Mouse (Mus musculus) E14TG2a.4 (cell line): ENCODE measurements around the gene Art3.

ENCODE experiments used
- CTCF ChIP-seq: conservative IDR thresholded peaks from 2 replicates; pipeline ENCODE4 v1.5.1; 2014; ENCODE audit warnings: low read length
- NANOG ChIP-seq: IDR thresholded peaks from 2 replicates; pipeline ENCODE4 v1.6.1; 2014; ENCODE audit warnings: borderline replicate concordance, low read length, mixed read lengths
- POU5F1 ChIP-seq: IDR thresholded peaks from 2 replicates; pipeline ENCODE4 v1.6.1; 2014; ENCODE audit warnings: low read length, borderline replicate concordance

DNA sequence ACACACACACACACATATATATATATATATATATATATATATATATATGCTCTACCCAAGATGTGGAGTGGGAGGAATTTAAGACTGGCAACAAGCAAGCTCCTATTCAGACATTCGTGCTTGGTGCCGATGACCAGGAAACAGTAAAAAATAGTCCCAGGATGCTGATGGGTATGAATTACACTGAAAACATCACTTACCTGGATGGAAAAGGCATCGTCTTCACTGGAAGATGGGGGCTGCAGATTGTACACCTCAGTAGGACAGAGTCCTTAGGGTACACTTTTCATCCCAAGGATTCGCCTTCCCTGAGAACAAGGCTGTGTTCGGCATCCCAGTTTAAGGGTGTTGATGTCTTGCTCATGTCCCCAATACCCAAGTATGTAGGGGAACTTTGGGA is 32.4 kb downstream of the Art3 start:
- TF ChIP-seq CTCF (no peak), POU5F1 (no peak), NANOG (no peak)
